Mouse (Mus musculus) megakaryocyte-erythroid progenitor cell, adult 5-6 weeks (primary cell): ENCODE measurements at regions not wholly inside any gene's neighbourhood (a gene's known extent, or its start where the extent isn't known, plus 50 kb on each side); places are given as distances from the start of the nearest gene placed in this dataset.
A peak's percentile ranks its signal among the peaks of the same experiment; 100 is the strongest.

ENCODE experiments used
- ATAC-seq: replicated peaks from 2 replicates; pipeline ENCODE4 v1.8.0; 2016; ENCODE audit warnings: mild to moderate bottlenecking, inconsistent platforms; ENCODE audit not compliant: severe bottlenecking, poor library complexity, low FRiP score, low TSS enrichment

GRCm38 (mm10) chr9:84281610-84282009, 356.7 kb downstream of the Bckdhb start:
- ATAC-seq, result peak; percentile 47; the same call in 1 of the 2 replicates

- no peak for ATAC-seq
These were observed 358.4 kb downstream of the Bckdhb start for GRCm38 (mm10) chr9:84283296-84283695.

GRCm38 (mm10) chr9:84285604-84286003, 360.7 kb downstream of the Bckdhb start:
- ATAC-seq, result no peak

DNA sequence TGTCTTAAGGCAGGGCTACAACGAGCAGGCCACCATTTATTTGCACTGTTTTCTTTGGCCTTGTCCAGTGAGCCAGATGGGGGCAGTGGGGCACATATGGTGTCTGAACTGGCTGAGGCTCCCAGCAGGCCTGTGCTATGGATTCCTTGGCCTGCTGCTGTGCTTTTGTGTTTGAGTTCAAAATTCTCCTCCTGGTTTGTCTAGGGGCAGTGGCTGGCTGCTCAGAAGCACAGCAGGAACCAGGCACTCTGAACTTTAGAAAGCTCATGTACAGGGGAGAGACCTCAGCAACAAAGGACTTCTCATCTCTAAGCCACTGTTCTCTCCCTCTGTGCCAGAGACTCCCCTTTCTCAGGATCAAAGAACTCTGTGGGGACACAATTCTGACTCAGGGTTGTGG, 370.9 kb downstream of the Bckdhb start:
- ATAC-seq, result no peak

DNA sequence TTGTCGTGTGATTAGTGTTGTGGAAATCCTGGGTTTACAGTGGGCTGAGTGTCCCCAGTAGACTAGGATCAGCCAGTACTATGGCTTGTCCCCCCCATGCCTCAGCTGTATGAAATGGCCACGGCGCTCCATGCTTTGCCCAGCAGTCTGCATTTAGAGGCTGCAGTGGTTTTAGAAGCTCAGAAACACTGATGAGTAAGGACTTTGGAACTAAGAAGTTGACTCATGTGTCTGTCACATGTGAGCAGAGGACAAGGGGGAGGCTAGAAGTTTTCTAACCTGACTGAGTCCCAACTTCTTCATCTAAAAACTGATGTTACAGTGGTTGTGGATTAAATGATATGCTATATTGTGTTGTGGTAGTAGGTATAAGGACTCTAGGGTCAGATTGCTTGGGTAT, 371.5 kb downstream of the Bckdhb start:
- ATAC-seq, result no peak

DNA sequence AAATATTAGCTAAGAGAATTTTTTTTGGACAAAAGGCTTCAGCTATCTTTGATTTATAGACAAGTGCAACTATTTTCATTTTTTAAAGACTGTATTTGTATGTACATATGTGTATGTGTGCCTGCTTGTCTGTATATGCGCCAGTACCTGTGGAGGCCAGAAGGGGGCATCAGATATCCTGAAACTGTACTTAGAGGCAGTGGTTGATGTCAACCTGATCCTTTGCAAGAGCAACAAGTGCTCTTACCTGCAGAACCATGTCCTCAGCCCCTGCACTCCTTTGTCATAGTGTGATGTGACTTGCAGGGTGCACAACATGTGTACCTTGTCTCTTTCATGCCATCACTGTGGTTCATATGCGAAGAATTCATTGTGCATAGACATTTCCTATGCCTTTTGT, 379.5 kb downstream of the Bckdhb start:
- no peak; the same call in 1 of the 2 replicates for ATAC-seq

DNA sequence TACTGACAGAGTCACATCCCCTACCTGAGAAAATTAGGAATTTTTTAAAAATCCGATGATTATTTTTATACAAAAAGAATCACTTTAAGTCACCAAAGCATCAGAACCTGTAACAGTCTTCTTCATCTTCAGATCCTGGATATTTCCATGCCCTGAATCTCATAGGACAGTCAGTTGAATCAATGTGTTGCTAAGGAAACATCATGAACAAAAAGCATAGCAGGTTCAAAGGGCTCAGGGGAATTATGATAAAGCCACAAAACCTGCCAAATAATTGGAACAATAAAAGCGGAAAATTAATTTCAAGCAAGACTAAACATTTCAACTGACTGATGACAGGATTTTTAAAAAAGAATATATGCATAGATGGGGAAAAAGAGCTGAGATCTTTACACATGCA, 393.9 kb downstream of the Bckdhb start:
- no peak for ATAC-seq

- no peak for ATAC-seq
These were observed 394.4 kb downstream of the Bckdhb start for GRCm38 (mm10) chr9:84319338-84319737.

GRCm38 (mm10) chr9:84323145-84323544, 398.2 kb downstream of the Bckdhb start:
- ATAC-seq, result no peak

GRCm38 (mm10) chr9:84331083-84331602, 406.2 kb downstream of the Bckdhb start:
- no peak for ATAC-seq

DNA sequence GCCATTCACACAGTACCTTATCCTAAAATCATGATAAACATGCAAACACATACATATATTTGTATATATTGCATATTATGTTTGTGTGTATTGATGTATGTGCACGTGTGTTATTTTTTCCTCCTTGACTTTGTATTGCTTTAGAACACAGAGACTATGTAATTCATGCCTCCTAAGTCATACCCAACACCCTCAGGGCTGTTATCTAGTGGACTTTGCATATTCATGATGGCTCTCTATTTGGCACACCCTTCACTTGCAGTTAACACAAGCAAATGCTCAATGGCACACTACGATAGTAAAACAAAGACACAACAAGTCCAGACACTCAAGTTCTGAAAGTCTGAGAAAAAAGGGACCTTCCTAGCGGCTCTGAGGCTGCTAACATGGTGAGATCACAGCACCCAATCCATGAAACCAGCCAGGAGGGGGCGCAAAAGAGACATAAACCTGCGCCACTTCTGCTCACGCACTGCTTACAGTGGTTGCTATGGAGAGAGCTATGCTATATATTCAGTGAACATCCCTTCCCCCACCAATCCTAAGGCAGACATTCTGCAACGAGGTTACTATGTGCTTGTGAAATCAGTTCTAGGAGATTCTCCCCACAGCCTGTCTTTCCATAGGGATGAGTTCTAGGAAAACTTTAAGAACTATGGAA, 418.6 kb downstream of the Bckdhb start:
- peak; percentile 99 for ATAC-seq

DNA sequence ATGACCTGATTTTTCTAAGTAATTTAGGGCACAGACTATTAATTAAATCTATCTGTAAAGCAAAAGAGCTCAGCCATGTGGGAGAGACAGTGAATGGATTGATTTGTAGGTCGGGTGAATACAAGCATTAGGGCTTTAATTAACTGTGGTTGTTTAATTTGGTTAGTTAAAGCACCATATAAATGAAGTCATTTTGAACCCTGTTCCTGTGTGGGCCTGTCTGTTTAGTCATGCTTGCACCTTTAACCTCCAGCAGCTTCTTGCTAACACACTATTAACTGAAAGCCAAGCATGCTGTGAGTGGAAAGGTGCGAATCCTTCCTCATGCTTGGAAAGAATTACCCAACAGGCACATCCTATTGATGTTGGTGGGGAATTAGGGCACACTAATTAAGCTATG, 425.3 kb downstream of the Bckdhb start:
- no peak for ATAC-seq

GRCm38 (mm10) chr9:84354409-84354808, 429.5 kb downstream of the Bckdhb start:
- ATAC-seq, result no peak

DNA sequence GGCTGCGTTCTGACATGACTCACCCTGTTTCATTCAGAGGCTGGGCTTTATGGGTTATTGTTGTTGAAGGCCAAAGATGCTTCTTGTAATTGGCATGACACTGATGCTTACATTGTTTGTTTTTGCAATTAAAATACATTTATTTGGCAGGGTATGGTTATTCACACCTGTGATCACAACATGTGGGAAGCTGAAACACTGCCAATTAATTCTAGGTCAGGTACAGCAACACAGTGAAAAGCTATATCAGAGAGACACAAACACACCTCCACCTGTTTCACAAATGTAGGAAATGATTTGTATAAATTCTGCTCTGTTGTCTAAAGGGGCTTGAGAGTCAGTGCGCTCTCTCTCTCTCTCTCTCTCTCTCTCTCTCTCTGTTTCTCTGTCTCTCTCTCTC, 431.2 kb downstream of the Bckdhb start:
- ATAC-seq, result no peak

GRCm38 (mm10) chr9:84359879-84360278, 434.9 kb downstream of the Bckdhb start:
- no peak for ATAC-seq

- no peak for ATAC-seq
These were observed 435.5 kb downstream of the Bckdhb start for GRCm38 (mm10) chr9:84360484-84360883.

- ATAC-seq, result no peak
These were observed 438.5 kb downstream of the Bckdhb start for GRCm38 (mm10) chr9:84363478-84363877.

DNA sequence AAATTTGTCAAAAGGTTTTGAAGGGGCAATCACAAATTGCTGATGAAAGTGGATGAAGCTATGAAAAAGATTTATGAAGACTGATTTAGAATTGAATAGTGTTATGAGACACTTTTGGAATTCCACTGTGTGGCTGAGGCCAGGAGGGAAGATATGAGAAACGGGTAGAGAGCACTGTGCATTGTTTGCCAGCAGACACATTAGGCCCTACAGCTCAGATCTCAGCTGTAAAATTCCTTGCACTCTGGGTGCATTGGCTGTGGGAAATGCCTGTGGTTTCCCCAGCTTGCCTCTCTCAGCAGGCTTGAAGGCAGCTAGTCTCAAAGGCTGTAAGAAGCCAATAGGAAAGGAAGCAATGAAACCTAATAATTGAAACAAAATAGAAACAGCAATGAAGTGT, 444.3 kb downstream of the Bckdhb start:
- ATAC-seq, result no peak

DNA sequence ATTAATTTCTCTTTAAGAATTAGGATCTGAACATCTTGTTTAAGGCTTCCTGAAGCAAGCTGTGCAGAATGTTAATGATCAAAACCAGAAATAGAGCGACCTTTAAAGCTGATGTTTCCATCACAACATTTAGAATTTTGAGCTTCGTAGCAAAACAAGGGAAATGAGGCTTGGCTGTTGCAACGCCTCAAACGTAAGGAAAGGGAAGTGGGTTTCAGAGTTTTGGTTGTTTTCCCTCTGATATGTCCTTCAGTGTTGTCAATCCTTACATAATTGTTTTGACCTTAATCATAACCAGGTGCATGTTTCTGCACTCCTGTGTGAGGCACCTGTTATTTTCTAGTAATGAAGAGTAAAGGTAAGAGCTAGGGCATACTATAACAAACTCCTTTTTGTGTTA, 445.3 kb downstream of the Bckdhb start:
- no peak for ATAC-seq

DNA sequence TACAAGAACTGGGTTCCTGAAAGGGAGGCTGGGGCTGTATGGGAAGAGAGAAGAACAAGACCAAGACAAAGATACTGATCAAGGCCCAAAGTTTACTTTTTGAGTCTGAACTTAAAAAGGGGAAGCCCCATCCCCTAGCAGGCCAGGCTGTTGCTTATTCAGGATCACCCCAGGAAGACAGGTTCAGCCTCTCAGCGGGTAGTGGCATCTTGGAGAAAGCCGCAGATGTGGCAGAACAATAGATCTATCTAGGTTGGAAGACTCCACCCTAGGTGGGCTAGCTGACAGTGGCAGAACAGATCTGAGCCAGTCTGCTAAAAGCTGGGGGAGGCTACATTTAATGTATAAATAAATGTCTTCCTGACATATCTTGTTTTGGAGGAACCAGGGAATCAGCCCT, 450.8 kb downstream of the Bckdhb start:
- no peak for ATAC-seq

- no peak for ATAC-seq
These were observed 451.7 kb downstream of the Bckdhb start for GRCm38 (mm10) chr9:84376621-84377020.

DNA sequence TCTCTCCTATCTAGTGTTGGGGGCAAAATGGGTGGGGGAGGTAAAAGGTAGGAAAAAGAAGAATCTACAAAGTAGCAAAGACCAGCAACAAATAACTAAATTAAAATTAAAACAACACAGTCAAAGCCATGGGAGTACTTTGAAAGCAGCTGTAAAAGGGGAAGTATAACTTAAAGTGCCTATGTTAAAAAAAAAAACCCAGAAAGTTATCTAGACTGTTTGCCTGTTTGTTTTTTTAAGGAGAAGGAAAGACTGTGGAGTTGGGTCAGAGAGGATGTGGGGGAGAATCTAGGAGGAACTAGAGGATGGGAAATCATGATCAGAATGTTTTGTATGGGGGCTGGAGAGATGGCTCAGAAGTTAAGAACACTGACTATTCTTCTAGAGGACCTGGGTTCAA, 457.0 kb downstream of the Bckdhb start:
- no peak for ATAC-seq
